Mouse (Mus musculus): Measurements from ENCODE around the gene Wbp2nl. TPM values are rescaled to one million over a fixed set of nuclear protein-coding genes. Genes with fewer than 3 reads are reported as not detected.
A peak's percentile ranks its signal among the peaks of the same experiment; 100 is the strongest.

Wbp2nl gene
- polyA plus RNA-seq, 1 experiment from 2014 or later: not detected

- Histone ChIP-seq H3K4me3 (ENCODE audit: low read depth, low read length) (no peak overlapping the region), H3K27me3 (replicated peaks; ENCODE audit: control insufficient read depth, insufficient read depth, low read length) (no peaks in the 10 kb centered on the region), H3K36me3 (ENCODE audit: control insufficient read depth, insufficient read depth, low read length) (peaks cover 37% of the 10 kb centered on the region), H3K9me3 (replicated peaks; ENCODE audit: control insufficient read depth, low read length) (no peaks in the 10 kb centered on the region), H3K27ac (ENCODE audit: low read depth, low read length) (no peak overlapping the region), H3K4me2 (ENCODE audit: low read length) (no peak overlapping the region), H3K4me1 (ENCODE audit: control insufficient read depth, insufficient read depth, low read length) (peaks cover 15% of the 10 kb centered on the region), H3K9ac (ENCODE audit: low read length) (no peak overlapping the region)
- DNase-seq (ENCODE audit: low spot score) (no peak), ATAC-seq (no peak)
- WGBS: 86% methylated on average over 8 of the region's 8 CpGs
Observed at GRCm38 (mm10) chr15:82348258-82348998, 49.7 kb downstream of the Wbp2nl start.

DNA sequence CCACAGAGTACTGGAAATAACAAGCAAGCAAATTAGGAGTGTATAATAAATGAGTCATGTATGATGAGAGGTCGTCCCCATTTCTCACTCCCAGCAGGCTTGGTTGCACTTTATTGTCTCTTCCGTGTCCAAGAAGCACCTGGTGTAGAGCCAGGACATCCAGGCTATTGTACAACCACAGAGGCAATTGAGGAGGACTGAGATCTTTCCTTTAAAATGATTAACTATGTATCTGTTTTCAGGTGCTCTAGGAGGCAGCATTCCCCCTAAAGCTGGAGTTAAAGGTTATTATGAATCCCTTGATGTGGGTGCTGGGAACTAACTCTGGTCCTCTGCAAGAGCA lies 50.2 kb downstream of the Wbp2nl start:
- no peak overlapping the region for H3K4me2 ChIP-seq (ENCODE audit: low read length)
- ATAC-seq (no peak), DNase-seq (ENCODE audit: low spot score) (no peak)
- no peaks in the 10 kb centered on the region for H3K9me3 ChIP-seq (replicated peaks; ENCODE audit: control insufficient read depth, low read length)
- WGBS: 89% methylated on average over 2 of the region's 2 CpGs
- peaks cover 37% of the 10 kb centered on the region for H3K36me3 ChIP-seq (ENCODE audit: control insufficient read depth, insufficient read depth, low read length)
- H3K4me1 ChIP-seq (ENCODE audit: control insufficient read depth, insufficient read depth, low read length): peaks cover 16% of the 10 kb centered on the region
- H3K27ac ChIP-seq (ENCODE audit: low read depth, low read length): no peak overlapping the region
- H3K4me3 ChIP-seq (ENCODE audit: low read depth, low read length): no peak overlapping the region
- H3K9ac ChIP-seq (ENCODE audit: low read length): no peak overlapping the region
- H3K27me3 ChIP-seq (replicated peaks; ENCODE audit: control insufficient read depth, insufficient read depth, low read length): no peaks in the 10 kb centered on the region

GRCm38 (mm10) chr15:82350349-82350748 lies 51.6 kb downstream of the Wbp2nl start:
- 93% methylated on average over 4 of the region's 4 CpGs for WGBS
- H3K4me2 ChIP-seq (ENCODE audit: low read length): no peak overlapping the region
- no peak overlapping the region for H3K9ac ChIP-seq (ENCODE audit: low read length)
- H3K27me3 ChIP-seq (replicated peaks; ENCODE audit: control insufficient read depth, insufficient read depth, low read length): no peaks in the 10 kb centered on the region
- DNase-seq (ENCODE audit: low spot score) (no peak), ATAC-seq (no peak)
- peaks cover 37% of the 10 kb centered on the region for H3K36me3 ChIP-seq (ENCODE audit: control insufficient read depth, insufficient read depth, low read length)
- no peaks in the 10 kb centered on the region for H3K9me3 ChIP-seq (replicated peaks; ENCODE audit: control insufficient read depth, low read length)
- peaks cover 19% of the 10 kb centered on the region for H3K4me1 ChIP-seq (ENCODE audit: control insufficient read depth, insufficient read depth, low read length)
- no peak overlapping the region for H3K4me3 ChIP-seq (ENCODE audit: low read depth, low read length)
- no peak overlapping the region for H3K27ac ChIP-seq (ENCODE audit: low read depth, low read length)

DNA sequence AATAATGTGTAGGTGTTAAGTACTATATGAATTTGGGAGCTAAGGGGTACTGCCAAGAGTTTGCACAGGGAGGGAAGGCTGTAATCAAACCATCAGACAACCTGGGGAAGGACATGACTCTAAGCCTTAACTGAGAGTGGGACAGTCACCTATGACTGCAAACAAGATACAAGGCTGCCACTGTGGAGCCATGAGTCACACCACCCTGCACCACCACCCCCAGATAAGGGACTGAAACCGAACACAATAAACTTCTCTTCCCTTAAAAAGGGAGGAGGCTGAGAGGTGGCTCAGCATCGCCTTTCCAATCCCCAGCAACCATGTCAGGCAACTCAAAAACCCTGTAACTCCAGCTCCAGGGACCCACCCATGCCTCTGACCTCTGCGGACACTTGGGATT lies 52.7 kb downstream of the Wbp2nl start:
- 80% methylated on average over 3 of the region's 3 CpGs for WGBS
- ATAC-seq: no peak

GRCm38 (mm10) chr15:82353078-82353744 lies 54.5 kb downstream of the Wbp2nl start:
- H3K9ac ChIP-seq (ENCODE audit: low read length): peak overlapping the region; percentile 98
- peak overlapping the region; percentile 84 for H3K4me2 ChIP-seq (ENCODE audit: low read length)
- 29% methylated on average over 14 of the region's 14 CpGs for WGBS
- H3K9me3 ChIP-seq (replicated peaks; ENCODE audit: control insufficient read depth, low read length): no peaks in the 10 kb centered on the region
- H3K27me3 ChIP-seq (replicated peaks; ENCODE audit: control insufficient read depth, insufficient read depth, low read length): no peaks in the 10 kb centered on the region
- no peak overlapping the region; the same call in 1 of the 2 replicates for H3K27ac ChIP-seq (ENCODE audit: low read depth, low read length)
- H3K36me3 ChIP-seq (ENCODE audit: control insufficient read depth, insufficient read depth, low read length): peaks cover 30% of the 10 kb centered on the region
- H3K4me3 ChIP-seq (ENCODE audit: low read depth, low read length): peak overlapping the region; percentile 92
- DNase-seq (ENCODE audit: low spot score): no peak
- ATAC-seq: no peak
- H3K4me1 ChIP-seq (ENCODE audit: control insufficient read depth, insufficient read depth, low read length): peaks cover 12% of the 10 kb centered on the region

More for the DNA sequence above, 52.7 kb downstream of the Wbp2nl start:
- H3K4me2 ChIP-seq (ENCODE audit: low read length): no peak overlapping the region
- no peaks in the 10 kb centered on the region for H3K27me3 ChIP-seq (replicated peaks; ENCODE audit: control insufficient read depth, insufficient read depth, low read length)
- H3K36me3 ChIP-seq (ENCODE audit: control insufficient read depth, insufficient read depth, low read length): peaks cover 37% of the 10 kb centered on the region
- H3K4me3 ChIP-seq (ENCODE audit: low read depth, low read length): no peak overlapping the region
- peaks cover 19% of the 10 kb centered on the region for H3K4me1 ChIP-seq (ENCODE audit: control insufficient read depth, insufficient read depth, low read length)
- H3K9ac ChIP-seq (ENCODE audit: low read length): no peak overlapping the region
- no peaks in the 10 kb centered on the region for H3K9me3 ChIP-seq (replicated peaks; ENCODE audit: control insufficient read depth, low read length)
- DNase-seq (ENCODE audit: low spot score): no peak
- H3K27ac ChIP-seq (ENCODE audit: low read depth, low read length): no peak overlapping the region

GRCm38 (mm10) chr15:82353745-82354113 lies 55.0 kb downstream of the Wbp2nl start:
- H3K36me3 ChIP-seq (ENCODE audit: control insufficient read depth, insufficient read depth, low read length): peaks cover 25% of the 10 kb centered on the region
- no peaks in the 10 kb centered on the region for H3K27me3 ChIP-seq (replicated peaks; ENCODE audit: control insufficient read depth, insufficient read depth, low read length)
- peak overlapping the region; percentile 92 for H3K4me3 ChIP-seq (ENCODE audit: low read depth, low read length)
- 1% methylated on average over 23 of the region's 23 CpGs for WGBS
- no peaks in the 10 kb centered on the region for H3K9me3 ChIP-seq (replicated peaks; ENCODE audit: control insufficient read depth, low read length)
- peak overlapping the region; percentile 98 for H3K9ac ChIP-seq (ENCODE audit: low read length)
- peaks cover 12% of the 10 kb centered on the region for H3K4me1 ChIP-seq (ENCODE audit: control insufficient read depth, insufficient read depth, low read length)
- H3K4me2 ChIP-seq (ENCODE audit: low read length): peak overlapping the region; percentile 84
- ATAC-seq (peak; percentile 57; the same call in 1 of the 2 replicates), DNase-seq (ENCODE audit: low spot score) (no peak)
- H3K27ac ChIP-seq (ENCODE audit: low read depth, low read length): peak overlapping the region; percentile 84

GRCm38 (mm10) chr15:82354126-82354945 lies 55.6 kb downstream of the Wbp2nl start, which contains the start of gene Ndufa6:
Gene Ndufa6, minus strand, starts transcription at chr15:82354322.
- under 1% methylated on average over 57 of the region's 57 CpGs for WGBS
- peaks cover 12% of the 10 kb centered on the region for H3K4me1 ChIP-seq (ENCODE audit: control insufficient read depth, insufficient read depth, low read length)

GRCm38 (mm10) chr15:82358431-82359260 lies 59.9 kb downstream of the Wbp2nl start:
- Histone ChIP-seq H3K9ac (ENCODE audit: low read length) (no peak overlapping the region), H3K36me3 (ENCODE audit: control insufficient read depth, insufficient read depth, low read length) (no peaks in the 10 kb centered on the region), H3K4me3 (ENCODE audit: low read depth, low read length) (no peak overlapping the region), H3K4me1 (ENCODE audit: control insufficient read depth, insufficient read depth, low read length) (peaks cover 3% of the 10 kb centered on the region; the same call in 1 of the 2 replicates), H3K4me2 (ENCODE audit: low read length) (no peak overlapping the region), H3K9me3 (replicated peaks; ENCODE audit: control insufficient read depth, low read length) (no peaks in the 10 kb centered on the region), H3K27me3 (replicated peaks; ENCODE audit: control insufficient read depth, insufficient read depth, low read length) (no peaks in the 10 kb centered on the region), H3K27ac (ENCODE audit: low read depth, low read length) (no peak overlapping the region)
- DNase-seq (ENCODE audit: low spot score) (no peak), ATAC-seq (no peak)
- WGBS: 69% methylated on average over 22 of the region's 22 CpGs

More at GRCm38 (mm10) chr15:82354126-82354945, 55.6 kb downstream of the Wbp2nl start, which contains the start of gene Ndufa6:
- DNase-seq (ENCODE audit: low spot score): peak; percentile 99
- Histone ChIP-seq H3K4me2 (ENCODE audit: low read length) (peak within 1 kb of the TSS; percentile 84), H3K36me3 (ENCODE audit: control insufficient read depth, insufficient read depth, low read length) (peaks cover 19% of the 10 kb centered on the region), H3K9me3 (replicated peaks; ENCODE audit: control insufficient read depth, low read length) (no peaks in the 10 kb centered on the region), H3K9ac (ENCODE audit: low read length) (peak within 1 kb of the TSS; percentile 98), H3K27me3 (replicated peaks; ENCODE audit: control insufficient read depth, insufficient read depth, low read length) (no peaks in the 10 kb centered on the region), H3K4me3 (ENCODE audit: low read depth, low read length) (peak within 1 kb of the TSS; percentile 92), H3K27ac (ENCODE audit: low read depth, low read length) (peak within 1 kb of the TSS; percentile 84)
- peak; percentile 100 for ATAC-seq
